Mouse (Mus musculus): ENCODE data around the gene Sik3.

- TF ChIP-seq CTCF (IDR thresholded peaks at IDR 0.05; ENCODE audit: low read depth, low read length), result no peak
- TF ChIP-seq POLR2A (IDR thresholded peaks at IDR 0.05; ENCODE audit: extremely low read depth, insufficient read depth, low read length), result no peak
Observed at GRCm38 (mm10) chr9:46019975-46020374, 7.4 kb downstream of the Sik3 start.
